Mouse (Mus musculus) G1E (cell line): ENCODE data around the gene Dcst1. TPM values are rescaled to one million over a fixed set of nuclear protein-coding genes. Genes with fewer than 3 reads are reported as not detected.

Experiments
- ATAC-seq: 2 replicates; pipeline ENCODE4 v1.8.0; 2016; ENCODE audit warnings: mild to moderate bottlenecking; ENCODE audit not compliant: insufficient number of reproducible peaks, poor library complexity, low FRiP score, severe bottlenecking; ENCODE audit errors: extremely low read depth
- DNase-seq: peaks from one replicate; pipeline ENCODE4 v3.0.0; 2012; ENCODE audit warnings: low spot score
- H3K27me3 ChIP-seq: 2 replicates; pipeline ENCODE4 v1.6.1; 2012; ENCODE audit warnings: mild to moderate bottlenecking, low read length, inconsistent platforms; ENCODE audit not compliant: insufficient read depth
- H3K36me3 ChIP-seq: replicated peaks from 2 replicates; pipeline ENCODE3; 2012; ENCODE audit warnings: mild to moderate bottlenecking, inconsistent platforms
- H3K4me1 ChIP-seq: 2 replicates; pipeline ENCODE4 v1.6.1; 2012; ENCODE audit warnings: low read depth, low read length, inconsistent platforms, mixed read lengths; ENCODE audit not compliant: insufficient read depth
- H3K4me3 ChIP-seq: 2 replicates; pipeline ENCODE4 v1.5.1; 2012; ENCODE audit warnings: low read depth, mild to moderate bottlenecking, inconsistent platforms, low read length, moderate library complexity, mixed read lengths
- H3K9me3 ChIP-seq: replicated peaks from 2 replicates; pipeline ENCODE4 v1.6.1; 2012; ENCODE audit warnings: inconsistent platforms
- CTCF ChIP-seq: IDR thresholded peaks from 2 replicates; pipeline ENCODE4 v1.5.1; 2012; ENCODE audit warnings: low read depth, low read length, inconsistent platforms, mixed read lengths
- GATA1 ChIP-seq: IDR thresholded peaks from 2 replicates; pipeline ENCODE4 v1.6.1; 2012; ENCODE audit warnings: borderline replicate concordance, low read length, inconsistent platforms, mixed read lengths
- GATA2 ChIP-seq: IDR thresholded peaks from 2 replicates; pipeline ENCODE4 v1.6.1; 2012; ENCODE audit warnings: low read depth, low read length, inconsistent platforms, borderline replicate concordance
- POLR2AphosphoS5 ChIP-seq: IDR thresholded peaks from 2 replicates; pipeline ENCODE4 v1.6.1; 2012; ENCODE audit warnings: low read depth, low read length, inconsistent platforms; ENCODE audit not compliant: insufficient replicate concordance
- TAL1 ChIP-seq: conservative IDR thresholded peaks from 2 replicates; pipeline ENCODE4 v1.6.1; 2012; ENCODE audit warnings: low read depth, low read length, inconsistent platforms, mixed read lengths
- polyA plus RNA-seq: library from polyadenylated mRNA; stranded (reverse); fragments of >175 nt; gene quantifications from 2 replicates; pipeline ENCODE4 v1.2.3, GENCODE M21; 2012
- total RNA-seq, 2 experiments: library from RNA; stranded (forward) in 1 of 2; stranded (reverse) in 1 of 2; fragments of 200-1000 nt in 1 of 2; fragments of >200 nt in 1 of 2; fragmentation: Nextera tagmentation in 1 of 2; gene quantifications; 2 replicates each; pipeline ENCODE4 v1.2.3; 2014 to 2017

Gene Dcst1
- total and polyA plus RNA-seq, 3 experiments, result 0.22 TPM; not detected in 2

DNA sequence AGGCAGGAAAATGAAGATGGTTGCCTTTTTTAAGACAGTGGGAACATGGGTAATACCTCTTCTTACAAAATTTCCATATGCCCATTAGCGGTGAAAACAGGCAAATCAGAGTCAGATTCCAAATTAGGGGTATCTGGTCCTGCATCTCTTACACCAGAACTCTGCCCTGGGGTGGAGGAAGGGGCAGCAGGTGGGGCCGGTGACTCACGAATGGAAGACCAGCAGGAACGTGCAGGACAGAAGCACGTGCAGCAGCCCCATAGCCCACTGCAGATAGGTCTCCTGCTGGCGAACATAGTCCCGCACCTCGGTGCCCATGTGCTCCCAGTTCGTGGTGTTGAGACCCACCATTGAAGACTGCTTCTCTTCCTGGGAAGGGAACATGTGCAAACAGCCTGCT is 9.0 kb downstream of the Dcst1 start:
- Histone ChIP-seq H3K4me1 (peaks cover 14% of the 10 kb centered on the region), H3K27me3 (peaks cover 68% of the 10 kb centered on the region), H3K4me3 (no peak overlapping the region), H3K36me3 (no peaks in the 10 kb centered on the region), H3K9me3 (no peaks in the 10 kb centered on the region)
- ATAC-seq, result no peak
- no peak for DNase-seq
- TF ChIP-seq GATA2 (no peak), TAL1 (no peak), POLR2AphosphoS5 (no peak), GATA1 (no peak), CTCF (no peak)

DNA sequence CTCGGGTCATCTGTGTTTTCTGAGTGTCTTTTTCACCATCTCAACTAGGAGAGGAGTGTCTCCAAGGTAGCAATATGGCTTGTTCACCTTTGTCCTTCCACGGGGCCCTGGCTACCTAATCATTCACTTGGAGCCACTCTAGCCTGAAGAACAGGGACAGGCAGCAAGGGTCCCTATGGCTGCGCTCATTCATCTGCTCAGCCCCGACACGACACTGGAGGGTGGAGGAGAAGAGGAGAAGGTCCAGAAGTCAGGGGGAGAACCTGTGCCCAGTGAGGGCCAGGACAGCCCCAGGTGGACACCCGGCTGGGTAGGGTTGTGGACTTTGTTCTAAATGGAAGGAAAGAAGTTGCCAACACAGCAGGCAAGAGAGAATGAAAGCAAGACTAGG is 9.5 kb downstream of the Dcst1 start:
- DNase-seq (no peak), ATAC-seq (no peak)
- peaks cover 69% of the 10 kb centered on the region for H3K27me3 ChIP-seq

GRCm38 (mm10) chr3:89354816-89355511 is 10.1 kb downstream of the Dcst1 start:
- H3K4me1 ChIP-seq, result peaks cover 17% of the 10 kb centered on the region
- no peaks in the 10 kb centered on the region for H3K9me3 ChIP-seq
- no peaks in the 10 kb centered on the region for H3K36me3 ChIP-seq
- peak; percentile 57 for DNase-seq
- ATAC-seq, result no peak
- no peak overlapping the region for H3K4me3 ChIP-seq
- H3K27me3 ChIP-seq, result peaks cover 70% of the 10 kb centered on the region
- peak; percentile 91 for TF ChIP-seq CTCF
- TF ChIP-seq TAL1, result no peak
- no peak for TF ChIP-seq POLR2AphosphoS5
- TF ChIP-seq GATA2, result no peak

More for the DNA sequence above, 9.5 kb downstream of the Dcst1 start:
- no peaks in the 10 kb centered on the region for H3K9me3 ChIP-seq
- peaks cover 14% of the 10 kb centered on the region for H3K4me1 ChIP-seq
- no peak overlapping the region for H3K4me3 ChIP-seq
- no peaks in the 10 kb centered on the region for H3K36me3 ChIP-seq
- no peak for TF ChIP-seq GATA2
- TF ChIP-seq CTCF, result no peak
- TF ChIP-seq POLR2AphosphoS5, result no peak
- no peak for TF ChIP-seq TAL1
- no peak for TF ChIP-seq GATA1

GRCm38 (mm10) chr3:89351271-89351670 is 13.8 kb downstream of the Dcst1 start:
- TF ChIP-seq GATA2, result no peak
- no peak for TF ChIP-seq GATA1
- no peak for TF ChIP-seq POLR2AphosphoS5
- TF ChIP-seq CTCF, result no peak
- TF ChIP-seq TAL1, result no peak
- peaks cover 76% of the 10 kb centered on the region for H3K27me3 ChIP-seq
- no peak overlapping the region for H3K4me3 ChIP-seq
- no peaks in the 10 kb centered on the region for H3K9me3 ChIP-seq
- H3K4me1 ChIP-seq, result peaks cover 19% of the 10 kb centered on the region
- DNase-seq (no peak), ATAC-seq (no peak)
- no peaks in the 10 kb centered on the region for H3K36me3 ChIP-seq

DNA sequence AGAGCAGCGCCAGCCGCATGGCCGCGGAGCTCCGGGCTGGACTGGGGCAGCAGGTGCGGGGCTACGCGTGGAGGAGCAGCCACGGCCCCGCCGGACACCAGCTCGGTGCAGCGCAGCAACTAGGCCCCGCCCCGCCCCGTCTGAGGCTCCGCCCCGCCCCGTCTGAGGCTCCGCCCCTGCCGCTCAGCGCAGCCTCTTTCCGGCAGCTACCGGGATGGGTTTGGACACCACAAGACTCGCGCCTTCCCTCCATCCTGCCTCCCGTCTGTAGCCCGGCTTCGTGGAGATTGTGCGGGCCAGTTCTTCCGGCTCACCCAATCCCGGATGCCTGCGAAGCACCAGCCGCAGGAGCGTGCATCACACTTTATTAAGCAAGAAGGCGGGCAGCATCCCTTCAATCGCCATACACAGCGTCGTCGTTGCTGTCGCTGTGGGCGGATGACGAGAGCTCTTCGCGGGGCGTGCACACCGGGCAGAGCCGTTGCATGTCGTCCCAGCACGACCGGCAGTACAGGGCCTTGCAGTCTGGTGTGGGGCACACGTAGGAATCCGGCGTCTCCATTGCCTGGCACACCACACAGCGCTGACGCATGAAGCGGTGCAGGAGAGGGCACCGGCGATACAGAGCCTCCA is 15.1 kb downstream of the Dcst1 start, which contains the start of gene Adam15:
TSS of gene Adam15 (minus strand) at position 128 of the 633 bp plus-strand sequence.
- Histone ChIP-seq H3K36me3 (no peaks in the 10 kb centered on the region), H3K4me1 (peaks cover 19% of the 10 kb centered on the region), H3K4me3 (peak within 1 kb of the TSS; percentile 31; the same call in 1 of the 2 replicates), H3K9me3 (no peaks in the 10 kb centered on the region), H3K27me3 (peaks cover 74% of the 10 kb centered on the region)
- no peak for ATAC-seq
- TF ChIP-seq TAL1, result no peak
- TF ChIP-seq POLR2AphosphoS5, result no peak
- no peak for TF ChIP-seq GATA1
- TF ChIP-seq CTCF, result no peak
- no peak for TF ChIP-seq GATA2
- no peak for DNase-seq

DNA sequence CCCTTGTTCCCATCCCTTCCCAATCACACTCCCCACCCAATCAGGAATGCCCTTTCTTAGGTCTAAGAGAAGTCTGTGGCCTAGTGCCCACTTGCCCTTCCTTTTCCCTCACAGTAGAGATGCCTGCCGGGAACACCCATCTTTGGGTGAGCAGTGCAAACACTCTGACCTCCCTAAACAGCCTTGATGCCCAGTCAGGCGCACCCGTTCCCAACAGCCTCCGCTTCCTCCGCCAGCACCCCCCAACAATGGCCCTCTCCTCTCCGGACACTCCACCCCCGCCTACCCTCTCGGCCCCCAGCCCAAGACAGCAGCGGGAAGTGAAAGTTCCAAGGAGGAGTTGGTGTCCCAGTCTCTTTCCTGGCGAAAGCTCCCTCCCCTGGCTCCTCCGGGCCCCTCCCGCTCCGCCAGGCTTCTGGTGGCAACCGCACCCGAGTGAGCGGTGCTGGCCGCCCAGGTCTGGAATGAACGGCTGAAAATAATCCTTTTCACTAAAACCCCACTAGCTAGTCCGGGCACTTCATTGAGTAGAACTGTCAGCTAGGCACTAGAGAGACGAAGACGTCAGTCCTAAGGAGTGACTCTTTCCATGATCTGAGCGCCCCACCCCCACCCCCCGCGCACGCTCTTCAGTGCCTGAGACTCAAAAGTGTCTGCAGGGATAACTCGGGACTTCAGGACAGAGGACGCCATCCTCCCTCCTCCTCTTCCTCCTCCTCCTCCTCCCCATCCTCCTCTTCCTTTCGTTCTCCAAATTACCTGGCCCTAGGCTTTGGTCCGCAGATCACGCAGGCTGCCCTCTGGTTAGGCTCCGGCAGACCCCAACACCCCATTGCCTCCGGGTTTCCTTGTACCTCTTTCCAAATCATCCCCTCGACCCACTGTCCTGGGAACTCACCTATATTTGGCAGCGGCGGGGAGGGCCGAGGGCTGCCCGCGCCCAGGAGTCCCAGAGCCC is 15.9 kb downstream of the Dcst1 start:
- H3K36me3 ChIP-seq, result no peaks in the 10 kb centered on the region
- peaks cover 15% of the 10 kb centered on the region for H3K4me1 ChIP-seq
- peak overlapping the region; percentile 31; the same call in 1 of the 2 replicates for H3K4me3 ChIP-seq
- TF ChIP-seq POLR2AphosphoS5, result no peak
- TF ChIP-seq GATA2, result no peak
- no peak for TF ChIP-seq TAL1
- no peak for TF ChIP-seq GATA1
- no peak for TF ChIP-seq CTCF
- ATAC-seq (no peak), DNase-seq (no peak)
- peaks cover 79% of the 10 kb centered on the region for H3K27me3 ChIP-seq
- H3K9me3 ChIP-seq, result no peaks in the 10 kb centered on the region
